Mouse (Mus musculus): ENCODE results near the gene Sdhaf4. TPM values are rescaled to one million over a fixed set of nuclear protein-coding genes. Genes with fewer than 3 reads are reported as not detected.
"Not testable (repeated sequence)": the region's sequence is repeated elsewhere in the genome, so short reads cannot be mapped to it uniquely, and the experiment has no call there.

Sdhaf4 gene
- polyA plus RNA-seq, 1 experiment from 2014 or later, result 91.6 TPM

GRCm38 (mm10) chr1:23997493-23997892, 8.0 kb downstream of the Sdhaf4 start:
- Histone ChIP-seq H3K36me3 (peaks cover 32% of the 10 kb centered on the region), H3K9me3 (no peaks in the 10 kb centered on the region), H3K4me3 (no peak overlapping the region), H3K27me3 (no peaks in the 10 kb centered on the region), H3K9ac (replicated peaks) (no peak overlapping the region), H3K4me1 (no peaks in the 10 kb centered on the region), H3K27ac (replicated peaks) (no peak overlapping the region), H3K4me2 (replicated peaks) (no peak overlapping the region)
- no peak for ATAC-seq (ENCODE audit: low FRiP score, low read depth)
- WGBS, result 92% methylated on average over 3 of the region's 3 CpGs

GRCm38 (mm10) chr1:23995420-23995819, 10.0 kb downstream of the Sdhaf4 start:
- 92% methylated on average over 4 of the region's 4 CpGs for WGBS
- H3K4me2 ChIP-seq (replicated peaks), result no peak overlapping the region

GRCm38 (mm10) chr1:23983118-23983517, 22.3 kb downstream of the Sdhaf4 start:
- no peak overlapping the region for H3K4me3 ChIP-seq
- H3K4me1 ChIP-seq, result no peaks in the 10 kb centered on the region
- WGBS, result 92% methylated on average over 3 of the region's 3 CpGs
- ATAC-seq (ENCODE audit: low FRiP score, low read depth), result no peak
- H3K9ac ChIP-seq (replicated peaks), result no peak overlapping the region
- H3K4me2 ChIP-seq (replicated peaks), result no peak overlapping the region
- H3K27ac ChIP-seq (replicated peaks), result no peak overlapping the region
- no peaks in the 10 kb centered on the region for H3K36me3 ChIP-seq
- no peaks in the 10 kb centered on the region for H3K9me3 ChIP-seq
- H3K27me3 ChIP-seq, result no peaks in the 10 kb centered on the region

More at GRCm38 (mm10) chr1:23995420-23995819, 10.0 kb downstream of the Sdhaf4 start:
- no peaks in the 10 kb centered on the region for H3K9me3 ChIP-seq
- no peak overlapping the region for H3K9ac ChIP-seq (replicated peaks)
- H3K4me3 ChIP-seq, result no peak overlapping the region
- peaks cover 30% of the 10 kb centered on the region for H3K36me3 ChIP-seq
- ATAC-seq (ENCODE audit: low FRiP score, low read depth), result no peak
- H3K4me1 ChIP-seq, result no peaks in the 10 kb centered on the region
- no peak overlapping the region for H3K27ac ChIP-seq (replicated peaks)
- no peaks in the 10 kb centered on the region for H3K27me3 ChIP-seq

GRCm38 (mm10) chr1:23978281-23978680, 27.2 kb downstream of the Sdhaf4 start:
- no peak overlapping the region for H3K4me3 ChIP-seq
- H3K27ac ChIP-seq (replicated peaks), result no peak overlapping the region
- no peak overlapping the region for H3K4me2 ChIP-seq (replicated peaks)
- no peak for ATAC-seq (ENCODE audit: low FRiP score, low read depth)
- H3K36me3 ChIP-seq, result no peaks in the 10 kb centered on the region
- H3K4me1 ChIP-seq, result 0 out of 2 replicates have a peak, but pooled peaks cover 3% of the 10 kb centered on the region
- WGBS, result 90% methylated on average over 6 of the region's 6 CpGs
- H3K27me3 ChIP-seq, result no peaks in the 10 kb centered on the region
- H3K9ac ChIP-seq (replicated peaks), result no peak overlapping the region
- no peaks in the 10 kb centered on the region for H3K9me3 ChIP-seq

- not testable (repeated sequence) for ATAC-seq (ENCODE audit: low FRiP score, low read depth); H3K27me3 ChIP-seq; H3K27ac ChIP-seq (replicated peaks); H3K4me2 ChIP-seq (replicated peaks); H3K36me3 ChIP-seq; H3K9me3 ChIP-seq; H3K4me3 ChIP-seq; H3K9ac ChIP-seq (replicated peaks); H3K4me1 ChIP-seq
- WGBS, result 87% methylated on average over 4 of the region's 4 CpGs
These were observed 34.3 kb downstream of the Sdhaf4 start for GRCm38 (mm10) chr1:23971159-23971558.

- Histone ChIP-seq H3K27ac (replicated peaks) (no peak overlapping the region), H3K9me3 (no peaks in the 10 kb centered on the region), H3K27me3 (no peaks in the 10 kb centered on the region), H3K9ac (replicated peaks) (no peak overlapping the region), H3K36me3 (no peaks in the 10 kb centered on the region), H3K4me3 (no peak overlapping the region), H3K4me2 (replicated peaks) (no peak overlapping the region), H3K4me1 (no peaks in the 10 kb centered on the region)
- 0 out of 2 replicates have a peak, but pooled peaks have one; percentile 27 for ATAC-seq (ENCODE audit: low FRiP score, low read depth)
- 90% methylated on average over 9 of the region's 9 CpGs for WGBS
These were observed 37.3 kb downstream of the Sdhaf4 start for GRCm38 (mm10) chr1:23968027-23968725.

- no peak overlapping the region for H3K4me2 ChIP-seq (replicated peaks)
- H3K9me3 ChIP-seq, result no peaks in the 10 kb centered on the region
- no peaks in the 10 kb centered on the region for H3K4me1 ChIP-seq
- no peak overlapping the region for H3K9ac ChIP-seq (replicated peaks)
- H3K27me3 ChIP-seq, result no peaks in the 10 kb centered on the region
- H3K27ac ChIP-seq (replicated peaks), result no peak overlapping the region
- H3K36me3 ChIP-seq, result no peaks in the 10 kb centered on the region
- H3K4me3 ChIP-seq, result no peak overlapping the region
- WGBS, result 68% methylated on average over 1 of the region's 1 CpGs
- ATAC-seq (ENCODE audit: low FRiP score, low read depth), result no peak
These were observed 39.2 kb downstream of the Sdhaf4 start for GRCm38 (mm10) chr1:23966226-23966625.

GRCm38 (mm10) chr1:23959415-23959732, 46.1 kb downstream of the Sdhaf4 start:
- Histone ChIP-seq H3K36me3 (no peaks in the 10 kb centered on the region), H3K27me3 (no peaks in the 10 kb centered on the region; the same call in 1 of the 2 replicates), H3K4me3 (peak overlapping the region; percentile 10; the same call in 1 of the 2 replicates), H3K9ac (replicated peaks) (no peak overlapping the region), H3K27ac (replicated peaks) (no peak overlapping the region), H3K4me1 (no peaks in the 10 kb centered on the region), H3K4me2 (replicated peaks) (peak overlapping the region; percentile 21), H3K9me3 (no peaks in the 10 kb centered on the region)
- WGBS, result 18% methylated on average over 6 of the region's 6 CpGs
- ATAC-seq (ENCODE audit: low FRiP score, low read depth), result peak; percentile 41; the same call in 1 of the 2 replicates

- no peak for ATAC-seq (ENCODE audit: low FRiP score, low read depth)
- Histone ChIP-seq H3K9ac (replicated peaks) (no peak overlapping the region), H3K36me3 (no peaks in the 10 kb centered on the region), H3K4me1 (no peaks in the 10 kb centered on the region), H3K27me3 (no peaks in the 10 kb centered on the region; the same call in 1 of the 2 replicates), H3K27ac (replicated peaks) (no peak overlapping the region), H3K4me3 (peak overlapping the region; percentile 10), H3K9me3 (no peaks in the 10 kb centered on the region), H3K4me2 (replicated peaks) (peak overlapping the region; percentile 21)
- 11% methylated on average over 13 of the region's 13 CpGs for WGBS
These were observed 46.6 kb downstream of the Sdhaf4 start for GRCm38 (mm10) chr1:23958668-23959414.

GRCm38 (mm10) chr1:23958101-23958500, 47.4 kb downstream of the Sdhaf4 start:
- Histone ChIP-seq H3K4me3 (no peak overlapping the region), H3K27ac (replicated peaks) (no peak overlapping the region), H3K9me3 (no peaks in the 10 kb centered on the region), H3K4me1 (no peaks in the 10 kb centered on the region), H3K4me2 (replicated peaks) (no peak overlapping the region), H3K36me3 (no peaks in the 10 kb centered on the region), H3K27me3 (no peaks in the 10 kb centered on the region; the same call in 1 of the 2 replicates), H3K9ac (replicated peaks) (no peak overlapping the region)
- ATAC-seq (ENCODE audit: low FRiP score, low read depth), result no peak
- 92% methylated on average over 6 of the region's 6 CpGs for WGBS

GRCm38 (mm10) chr1:23955539-23955938, 49.9 kb downstream of the Sdhaf4 start:
- Histone ChIP-seq H3K9ac (replicated peaks) (no peak overlapping the region), H3K27ac (replicated peaks) (no peak overlapping the region), H3K4me3 (no peak overlapping the region), H3K27me3 (no peaks in the 10 kb centered on the region; the same call in 1 of the 2 replicates), H3K9me3 (no peaks in the 10 kb centered on the region), H3K4me2 (replicated peaks) (no peak overlapping the region), H3K36me3 (no peaks in the 10 kb centered on the region), H3K4me1 (no peaks in the 10 kb centered on the region)
- no peak for ATAC-seq (ENCODE audit: low FRiP score, low read depth)
- 90% methylated on average over 4 of the region's 4 CpGs for WGBS

- WGBS, result 93% methylated on average over 13 of the region's 13 CpGs
- no peak overlapping the region for H3K27ac ChIP-seq (replicated peaks)
- H3K9ac ChIP-seq (replicated peaks), result no peak overlapping the region
- H3K9me3 ChIP-seq, result no peaks in the 10 kb centered on the region
- H3K4me3 ChIP-seq, result no peak overlapping the region
- H3K36me3 ChIP-seq, result no peaks in the 10 kb centered on the region
- ATAC-seq (ENCODE audit: low FRiP score, low read depth), result no peak
- H3K4me2 ChIP-seq (replicated peaks), result no peak overlapping the region
- no peaks in the 10 kb centered on the region; the same call in 1 of the 2 replicates for H3K27me3 ChIP-seq
- no peaks in the 10 kb centered on the region; the same call in 1 of the 2 replicates for H3K4me1 ChIP-seq
These were observed 51.5 kb downstream of the Sdhaf4 start for GRCm38 (mm10) chr1:23953921-23954320.
